Mouse (Mus musculus): Measurements from ENCODE around the gene Ror2.

Ror2 gene

GRCm38 (mm10) chr13:53271595-53271994 is 14.3 kb downstream of the Ror2 start:
- no peak for DNase-seq (ENCODE audit: low spot score)

GRCm38 (mm10) chr13:53270549-53270948 is 15.4 kb downstream of the Ror2 start:
- no peak for DNase-seq (ENCODE audit: low spot score)

GRCm38 (mm10) chr13:53268541-53268940 is 17.4 kb downstream of the Ror2 start:
- DNase-seq (ENCODE audit: low spot score): no peak

- no peak for DNase-seq (ENCODE audit: low spot score)
Measured at GRCm38 (mm10) chr13:53267849-53268248, 18.1 kb downstream of the Ror2 start.

GRCm38 (mm10) chr13:53267155-53267554 is 18.8 kb downstream of the Ror2 start:
- no peak for DNase-seq (ENCODE audit: low spot score)

GRCm38 (mm10) chr13:53266543-53266951 is 19.4 kb downstream of the Ror2 start:
- no peak for DNase-seq (ENCODE audit: low spot score)

GRCm38 (mm10) chr13:53264896-53265295 is 21.0 kb downstream of the Ror2 start:
- DNase-seq (ENCODE audit: low spot score): no peak

- peak; percentile 40 for DNase-seq (ENCODE audit: low spot score)
Measured at GRCm38 (mm10) chr13:53262509-53263250, 23.2 kb downstream of the Ror2 start.

GRCm38 (mm10) chr13:53261106-53261771 is 24.7 kb downstream of the Ror2 start:
- no peak for DNase-seq (ENCODE audit: low spot score)

- no peak for DNase-seq (ENCODE audit: low spot score)
Measured at GRCm38 (mm10) chr13:53258943-53259342, 27.0 kb downstream of the Ror2 start.

- DNase-seq (ENCODE audit: low spot score): no peak
Measured at GRCm38 (mm10) chr13:53258497-53258896, 27.4 kb downstream of the Ror2 start.

- DNase-seq (ENCODE audit: low spot score): no peak
Measured at GRCm38 (mm10) chr13:53253255-53253654, 32.7 kb downstream of the Ror2 start.

- no peak for DNase-seq (ENCODE audit: low spot score)
Measured at GRCm38 (mm10) chr13:53248586-53249401, 37.1 kb downstream of the Ror2 start.

GRCm38 (mm10) chr13:53248080-53248479 is 37.8 kb downstream of the Ror2 start:
- no peak for DNase-seq (ENCODE audit: low spot score)

GRCm38 (mm10) chr13:53247175-53247574 is 38.7 kb downstream of the Ror2 start:
- no peak for DNase-seq (ENCODE audit: low spot score)

- no peak for DNase-seq (ENCODE audit: low spot score)
Measured at GRCm38 (mm10) chr13:53244151-53244550, 41.8 kb downstream of the Ror2 start.

GRCm38 (mm10) chr13:53237455-53237854 is 48.5 kb downstream of the Ror2 start:
- DNase-seq (ENCODE audit: low spot score): no peak

GRCm38 (mm10) chr13:53236434-53237401 is 49.2 kb downstream of the Ror2 start:
- peak; percentile 77 for DNase-seq (ENCODE audit: low spot score)

GRCm38 (mm10) chr13:53235953-53236352 is 50.0 kb downstream of the Ror2 start:
- DNase-seq (ENCODE audit: low spot score): no peak

- DNase-seq (ENCODE audit: low spot score): peak; percentile 61
Measured at GRCm38 (mm10) chr13:53234844-53235243, 51.1 kb downstream of the Ror2 start.

All from embryo, embryonic 10 days (tissue).